Mouse (Mus musculus) cortical plate, adult 2 months (tissue): ENCODE data around the gene Acadvl.

Experiments used
- CTCF ChIP-seq: fragments of 200-500 bp; IDR thresholded peaks from 2 replicates; pipeline ENCODE4 v1.5.1; 2011; ENCODE audit warnings: mild to moderate bottlenecking, control low read depth, low read length; ENCODE audit not compliant: insufficient read depth; ENCODE audit errors: extremely low read depth
- POLR2A ChIP-seq: fragments of 200-500 bp; IDR thresholded peaks from 2 replicates; pipeline ENCODE4 v1.6.1; 2011; ENCODE audit warnings: mild to moderate bottlenecking, low read length, control low read depth; ENCODE audit not compliant: insufficient read depth; ENCODE audit errors: extremely low read depth

GRCm38 (mm10) chr11:70001865-70002264 lies 13.3 kb downstream of the Acadvl start:
- TF ChIP-seq CTCF (peak; percentile 23; the same call in 1 of the 2 replicates), POLR2A (no peak)
